Mouse (Mus musculus) heart, adult 2 months (tissue): ENCODE data around the gene Ccdc51. TPM values are rescaled to one million over a fixed set of nuclear protein-coding genes. Genes with fewer than 3 reads are reported as not detected.

Experiments
- DNase-seq, 2 experiments: peaks; one replicate each; pipeline ENCODE4 v3.0.0; 2021
- H3K27ac ChIP-seq: fragments of 200-600 bp; 2 replicates; pipeline ENCODE4 v1.8.1; 2022
- H3K27me3 ChIP-seq: fragments of 200-500 bp; 2 replicates; pipeline ENCODE4 v1.6.1; 2012; ENCODE audit warnings: mild to moderate bottlenecking, low read length, inconsistent platforms, mixed read lengths; ENCODE audit not compliant: control insufficient read depth, insufficient read depth
- H3K36me3 ChIP-seq: fragments of 200-500 bp; 2 replicates; pipeline ENCODE4 v1.6.1; 2012; ENCODE audit warnings: low read length, inconsistent platforms; ENCODE audit not compliant: control insufficient read depth, insufficient read depth
- H3K4me1 ChIP-seq: fragments of 200-500 bp; 2 replicates; pipeline ENCODE4 v1.6.1; 2011; ENCODE audit warnings: low read length; ENCODE audit not compliant: control insufficient read depth, insufficient read depth
- H3K4me3 ChIP-seq: fragments of 200-600 bp; 2 replicates; pipeline ENCODE4 v1.8.1; 2022
- H3K79me2 ChIP-seq: fragments of 200-500 bp; replicated peaks from 2 replicates; pipeline ENCODE4 v1.6.1; 2012; ENCODE audit warnings: mild to moderate bottlenecking, inconsistent platforms, low read length, moderate library complexity, mixed read lengths; ENCODE audit not compliant: control insufficient read depth, insufficient read depth
- H3K9ac ChIP-seq: fragments of 200-500 bp; 2 replicates; pipeline ENCODE4 v1.6.1; 2012; ENCODE audit warnings: low read depth, mild to moderate bottlenecking, control low read depth, inconsistent platforms, low read length, mixed read lengths
- CTCF ChIP-seq: fragments of 200-600 bp; IDR thresholded peaks from 2 replicates; pipeline ENCODE4 v1.8.1; 2022; ENCODE audit warnings: antibody characterized with exemption, mild to moderate bottlenecking, moderate library complexity
- EP300 ChIP-seq: fragments of 200-500 bp; IDR thresholded peaks from 2 replicates; pipeline ENCODE4 v1.6.1; 2011; ENCODE audit warnings: low read depth, low read length, control low read depth; ENCODE audit not compliant: insufficient read depth
- POLR2A ChIP-seq: fragments of 200-500 bp; IDR thresholded peaks from 2 replicates; pipeline ENCODE4 v1.6.1; 2011; ENCODE audit warnings: mild to moderate bottlenecking, low read depth, low read length, control low read depth; ENCODE audit not compliant: insufficient read depth
- WGBS: fragments of 180-500 bp; shearing (Covaris S2); methylation state at CpG from one replicate; pipeline ENCODE4 v1.1.7; 2018; 5-methylcytosine and 5-hydroxymethylcytosine counted together
- intact Hi-C: fragments of 180-260 bp; cut with DNase I; formaldehyde crosslinking; loops from one replicate; pipeline ENCODE4 v1.15.1; 2025
- polyA plus RNA-seq: library from polyadenylated mRNA; depleted of rRNA; stranded (reverse); fragments of >200 nt; gene quantifications from 2 replicates; pipeline ENCODE4 v1.2.3, GENCODE M21; 2012
- total RNA-seq, 2 experiments: library from RNA; stranded (reverse); gene quantifications; 2 replicates each; pipeline ENCODE4 v1.2.3; 2021

The Ccdc51 gene
- total and polyA plus RNA-seq, 3 experiments: 7.0 to 11.8 (median 11.1) TPM

GRCm38 (mm10) chr9:109051011-109051501 is 31.2 kb upstream of the Ccdc51 start:
- no peaks in the 10 kb centered on the region for H3K36me3 ChIP-seq
- no peak overlapping the region for H3K27ac ChIP-seq
- 83% methylated on average over 13 of the region's 13 CpGs for WGBS
- intact Hi-C loops: no loop called here
- TF ChIP-seq CTCF: no peak
- TF ChIP-seq POLR2A: no peak
- no peak for TF ChIP-seq EP300
- H3K9ac ChIP-seq: no peak overlapping the region
- H3K4me3 ChIP-seq: no peak overlapping the region
- peaks cover 4% of the 10 kb centered on the region for H3K4me1 ChIP-seq
- no peaks in the 10 kb centered on the region; the same call in 1 of the 2 replicates for H3K79me2 ChIP-seq
- H3K27me3 ChIP-seq: no peaks in the 10 kb centered on the region
- peak in 1 of 2 experiments; percentile 18 for DNase-seq

- Histone ChIP-seq H3K27me3 (no peaks in the 10 kb centered on the region), H3K9ac (no peak overlapping the region), H3K4me3 (no peak overlapping the region), H3K4me1 (peaks cover 4% of the 10 kb centered on the region), H3K27ac (no peak overlapping the region; the same call in 1 of the 2 replicates), H3K79me2 (no peaks in the 10 kb centered on the region; the same call in 1 of the 2 replicates), H3K36me3 (no peaks in the 10 kb centered on the region)
- no peak for TF ChIP-seq POLR2A
- TF ChIP-seq CTCF: no peak
- TF ChIP-seq EP300: no peak
- intact Hi-C loops: no loop called here
- 84% methylated on average over 10 of the region's 10 CpGs for WGBS
- peak in 1 of 2 experiments; percentile 19 for DNase-seq
These were observed 30.4 kb upstream of the Ccdc51 start for GRCm38 (mm10) chr9:109051651-109052489.

GRCm38 (mm10) chr9:109052490-109053260 is 29.6 kb upstream of the Ccdc51 start:
- H3K27me3 ChIP-seq: no peaks in the 10 kb centered on the region
- H3K9ac ChIP-seq: no peak overlapping the region
- 86% methylated on average over 9 of the region's 9 CpGs for WGBS
- intact Hi-C loops: no loop called here
- 0 out of 2 replicates have a peak, but pooled peaks cover 1% of the 10 kb centered on the region for H3K36me3 ChIP-seq
- peak in 1 of 2 experiments; percentile 20 for DNase-seq
- TF ChIP-seq CTCF (no peak), EP300 (no peak), POLR2A (no peak)
- no peaks in the 10 kb centered on the region; the same call in 1 of the 2 replicates for H3K79me2 ChIP-seq
- H3K27ac ChIP-seq: no peak overlapping the region; the same call in 1 of the 2 replicates
- peaks cover 6% of the 10 kb centered on the region for H3K4me1 ChIP-seq
- no peak overlapping the region for H3K4me3 ChIP-seq

GRCm38 (mm10) chr9:109053366-109053765 is 28.9 kb upstream of the Ccdc51 start:
- H3K9ac ChIP-seq: no peak overlapping the region
- DNase-seq: no peak
- H3K27ac ChIP-seq: no peak overlapping the region
- H3K79me2 ChIP-seq: no peaks in the 10 kb centered on the region; the same call in 1 of the 2 replicates
- H3K4me3 ChIP-seq: no peak overlapping the region
- intact Hi-C loops: no loop called here
- no peaks in the 10 kb centered on the region for H3K27me3 ChIP-seq
- 0 out of 2 replicates have a peak, but pooled peaks cover 2% of the 10 kb centered on the region for H3K36me3 ChIP-seq
- TF ChIP-seq CTCF (no peak), POLR2A (no peak), EP300 (no peak)
- 86% methylated on average over 3 of the region's 3 CpGs for WGBS
- H3K4me1 ChIP-seq: peaks cover 9% of the 10 kb centered on the region

- H3K36me3 ChIP-seq: 0 out of 2 replicates have a peak, but pooled peaks cover 2% of the 10 kb centered on the region
- intact Hi-C loops: no loop called here
- H3K4me3 ChIP-seq: no peak overlapping the region
- H3K27me3 ChIP-seq: no peaks in the 10 kb centered on the region
- peaks cover 13% of the 10 kb centered on the region for H3K4me1 ChIP-seq
- peak in 1 of 2 experiments; percentile 13 for DNase-seq
- H3K79me2 ChIP-seq: no peaks in the 10 kb centered on the region; the same call in 1 of the 2 replicates
- no peak overlapping the region for H3K9ac ChIP-seq
- WGBS: 76% methylated on average over 6 of the region's 6 CpGs
- peak overlapping the region; percentile 73 for H3K27ac ChIP-seq
- TF ChIP-seq POLR2A (no peak), EP300 (no peak), CTCF (no peak)
These were observed 28.4 kb upstream of the Ccdc51 start for GRCm38 (mm10) chr9:109053851-109054250.
